Mouse (Mus musculus) G1E (cell line): ENCODE measurements around the gene Casc3.

Source experiments
- CTCF ChIP-seq: IDR thresholded peaks from 2 replicates; pipeline ENCODE4 v1.5.1; 2012; ENCODE audit warnings: low read depth, low read length, inconsistent platforms, mixed read lengths
- GATA1 ChIP-seq: IDR thresholded peaks from 2 replicates; pipeline ENCODE4 v1.6.1; 2012; ENCODE audit warnings: borderline replicate concordance, low read length, inconsistent platforms, mixed read lengths
- GATA2 ChIP-seq: IDR thresholded peaks from 2 replicates; pipeline ENCODE4 v1.6.1; 2012; ENCODE audit warnings: low read depth, low read length, inconsistent platforms, borderline replicate concordance
- POLR2AphosphoS5 ChIP-seq: IDR thresholded peaks from 2 replicates; pipeline ENCODE4 v1.6.1; 2012; ENCODE audit warnings: low read depth, low read length, inconsistent platforms; ENCODE audit not compliant: insufficient replicate concordance

DNA sequence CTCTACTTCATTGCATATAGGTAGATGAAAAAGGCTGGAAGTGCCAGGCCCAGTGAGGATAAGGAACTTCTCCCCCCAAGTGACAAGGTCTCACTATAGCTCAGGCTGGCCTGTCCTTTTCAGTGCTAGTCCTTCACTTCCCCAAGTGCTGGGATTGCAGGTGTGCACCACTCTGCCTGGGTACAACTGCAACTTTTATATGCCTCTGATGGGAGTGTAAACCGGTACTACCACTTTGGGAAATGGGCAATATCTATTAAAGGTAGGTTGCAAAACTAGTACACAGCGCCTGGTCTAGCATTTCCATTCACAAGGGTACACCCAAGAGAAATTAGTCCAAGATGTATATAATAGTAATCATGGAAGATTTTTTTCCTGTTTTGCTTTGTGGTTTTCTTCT lies 50.0 kb downstream of the Casc3 start:
- no peak for TF ChIP-seq CTCF
- TF ChIP-seq GATA1, result no peak
- no peak for TF ChIP-seq GATA2
- no peak for TF ChIP-seq POLR2AphosphoS5
